Mouse (Mus musculus) stomach, postnatal 0 days (tissue): ENCODE measurements around the gene Zfyve21. TPM values are rescaled to one million over a fixed set of nuclear protein-coding genes. Genes with fewer than 3 reads are reported as not detected.

Experiments used
- ATAC-seq: fragments of 200-750 bp; cut with Nextera tagmentation; 2 replicates; pipeline ENCODE4 v1.8.0; 2017; ENCODE audit not compliant: low FRiP score, low TSS enrichment
- DNase-seq: peaks from one replicate; pipeline ENCODE4 v3.0.0-alpha.2; 2016; ENCODE audit warnings: low spot score
- H3K27ac ChIP-seq: fragments of 300-500 bp; sonication (generic); replicated peaks from 2 replicates; pipeline ENCODE4 v1.5.1; 2014; ENCODE audit warnings: mild to moderate bottlenecking, control low read depth
- H3K27me3 ChIP-seq: fragments of 300-500 bp; sonication (generic); 2 replicates; pipeline ENCODE4 v1.6.1; 2014; ENCODE audit warnings: low read length; ENCODE audit not compliant: control insufficient read depth, insufficient read depth
- H3K36me3 ChIP-seq: fragments of 300-500 bp; sonication (generic); 2 replicates; pipeline ENCODE4 v1.6.1; 2014; ENCODE audit warnings: low read length, mixed read lengths; ENCODE audit not compliant: control insufficient read depth, insufficient read depth
- H3K4me1 ChIP-seq: fragments of 300-500 bp; sonication (generic); replicated peaks from 2 replicates; pipeline ENCODE4 v1.6.1; 2014; ENCODE audit warnings: antibody characterized with exemption; ENCODE audit not compliant: control insufficient read depth, insufficient read depth
- H3K4me2 ChIP-seq: fragments of 300-500 bp; sonication (generic); replicated peaks from 2 replicates; pipeline ENCODE4 v1.6.1; 2014; ENCODE audit warnings: low read depth, mild to moderate bottlenecking, control low read depth, moderate library complexity
- H3K4me3 ChIP-seq: fragments of 300-500 bp; sonication (generic); 2 replicates; pipeline ENCODE4 v1.5.1; 2014; ENCODE audit warnings: low read depth, low read length, control low read depth
- H3K9ac ChIP-seq: fragments of 300-500 bp; sonication (generic); 2 replicates; pipeline ENCODE4 v1.6.1; 2014; ENCODE audit warnings: mild to moderate bottlenecking, low read length, control low read depth, mixed read lengths
- H3K9me3 ChIP-seq: fragments of 300-500 bp; sonication (generic); 2 replicates; pipeline ENCODE4 v1.6.1; 2016; ENCODE audit warnings: low read length; ENCODE audit not compliant: control insufficient read depth
- CTCF ChIP-seq: IDR thresholded peaks from 2 replicates; pipeline ENCODE4 v1.5.1; 2016; ENCODE audit warnings: antibody characterized with exemption, low read depth, mild to moderate bottlenecking, moderate library complexity
- EP300 ChIP-seq: optimal IDR thresholded peaks from 2 replicates; pipeline ENCODE3; 2016; ENCODE audit warnings: antibody characterized with exemption
- WGBS: fragments of 180-500 bp; shearing (Covaris S2); extraction: QIAGEN DNeasy Blood & Tissue Kit; methylation state at CpG from one replicate; pipeline ENCODE4 v1.1.7; 2014; 5-methylcytosine and 5-hydroxymethylcytosine counted together
- polyA plus RNA-seq: library from polyadenylated mRNA; unstranded; fragments of >200 nt; fragmentation: Nextera tagmentation; extraction: Ambion mirVana; gene quantifications from 2 replicates; pipeline ENCODE4 v1.2.1, GENCODE M21; 2015

The Zfyve21 gene
- polyA plus RNA-seq, 1 experiment from 2014 or later, result 72.0 TPM

DNA sequence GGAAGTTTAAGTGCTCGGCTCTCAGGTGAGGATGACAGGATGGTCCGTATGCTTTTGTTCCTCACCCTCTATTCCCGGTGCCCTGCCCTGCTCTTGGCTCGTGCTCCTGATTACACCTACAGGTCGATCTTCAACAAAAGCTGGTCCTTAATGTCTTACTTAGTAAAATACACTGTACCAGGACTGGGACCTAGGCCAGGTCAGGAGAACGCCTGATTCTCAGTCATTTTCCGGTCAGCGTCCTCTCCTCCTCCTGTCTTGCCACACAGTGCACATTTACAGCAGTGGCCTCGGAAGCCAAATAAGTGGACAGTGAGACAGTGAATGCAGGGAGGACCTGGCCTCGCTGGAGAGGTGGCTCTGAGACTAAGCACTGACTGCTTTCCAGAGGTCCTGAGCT is 43.3 kb upstream of the Zfyve21 start:
- 79% methylated on average over 10 of the region's 10 CpGs for WGBS
- H3K27ac ChIP-seq, result no peak overlapping the region
- no peaks in the 10 kb centered on the region for H3K9me3 ChIP-seq

GRCm38 (mm10) chr12:111774156-111774555 is 39.8 kb upstream of the Zfyve21 start:
- Histone ChIP-seq H3K9me3 (no peaks in the 10 kb centered on the region), H3K4me1 (no peaks in the 10 kb centered on the region), H3K9ac (no peak overlapping the region), H3K36me3 (peaks cover 41% of the 10 kb centered on the region), H3K27ac (no peak overlapping the region), H3K4me2 (no peak overlapping the region), H3K4me3 (no peak overlapping the region), H3K27me3 (no peaks in the 10 kb centered on the region)
- ATAC-seq (no peak), DNase-seq (no peak)
- 79% methylated on average over 16 of the region's 16 CpGs for WGBS
- no peak for TF ChIP-seq CTCF
- TF ChIP-seq EP300, result no peak

More for the DNA sequence above, 43.3 kb upstream of the Zfyve21 start:
- H3K4me3 ChIP-seq, result no peak overlapping the region
- H3K4me2 ChIP-seq, result no peak overlapping the region
- H3K4me1 ChIP-seq, result no peaks in the 10 kb centered on the region
- H3K27me3 ChIP-seq, result no peaks in the 10 kb centered on the region
- no peak for DNase-seq
- no peak for ATAC-seq
- H3K36me3 ChIP-seq, result peaks cover 19% of the 10 kb centered on the region
- no peak for TF ChIP-seq EP300
- no peak for TF ChIP-seq CTCF
- H3K9ac ChIP-seq, result no peak overlapping the region

DNA sequence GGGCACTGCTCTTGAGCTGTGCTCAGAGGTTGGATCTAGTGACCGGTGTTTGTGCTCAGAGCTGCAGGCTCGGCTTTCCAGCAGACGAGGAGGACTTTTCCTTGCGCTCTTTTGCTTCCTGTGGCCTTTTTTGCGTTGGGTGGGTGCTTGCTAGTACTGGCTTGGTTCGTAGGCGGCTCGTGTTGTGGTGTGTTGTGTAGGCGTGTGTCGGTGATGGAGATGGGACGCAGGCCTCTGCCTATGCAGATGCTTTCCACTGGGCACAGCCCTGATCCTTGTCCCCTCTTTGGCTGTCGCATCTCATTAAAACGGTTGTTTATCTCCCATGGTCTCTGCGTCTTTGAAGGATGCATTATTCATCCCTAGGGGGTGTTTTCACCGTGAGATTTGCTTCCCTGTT is 39.1 kb upstream of the Zfyve21 start:
- no peak for TF ChIP-seq EP300
- TF ChIP-seq CTCF, result no peak
- no peak overlapping the region for H3K4me2 ChIP-seq
- WGBS, result 75% methylated on average over 15 of the region's 15 CpGs
- DNase-seq, result no peak
- H3K4me3 ChIP-seq, result no peak overlapping the region
- no peaks in the 10 kb centered on the region for H3K9me3 ChIP-seq
- H3K27me3 ChIP-seq, result no peaks in the 10 kb centered on the region
- no peak overlapping the region for H3K27ac ChIP-seq
- H3K4me1 ChIP-seq, result no peaks in the 10 kb centered on the region
- H3K9ac ChIP-seq, result no peak overlapping the region
- peaks cover 46% of the 10 kb centered on the region for H3K36me3 ChIP-seq
- ATAC-seq, result no peak

- Histone ChIP-seq H3K4me2 (no peak overlapping the region), H3K4me3 (no peak overlapping the region), H3K9me3 (no peaks in the 10 kb centered on the region), H3K27ac (no peak overlapping the region), H3K9ac (no peak overlapping the region), H3K4me1 (no peaks in the 10 kb centered on the region), H3K27me3 (no peaks in the 10 kb centered on the region), H3K36me3 (peaks cover 49% of the 10 kb centered on the region)
- no peak for TF ChIP-seq CTCF
- no peak for TF ChIP-seq EP300
- DNase-seq (no peak), ATAC-seq (no peak)
- WGBS, result 82% methylated on average over 13 of the region's 13 CpGs
Observed at GRCm38 (mm10) chr12:111777919-111778318, 36.1 kb upstream of the Zfyve21 start.

DNA sequence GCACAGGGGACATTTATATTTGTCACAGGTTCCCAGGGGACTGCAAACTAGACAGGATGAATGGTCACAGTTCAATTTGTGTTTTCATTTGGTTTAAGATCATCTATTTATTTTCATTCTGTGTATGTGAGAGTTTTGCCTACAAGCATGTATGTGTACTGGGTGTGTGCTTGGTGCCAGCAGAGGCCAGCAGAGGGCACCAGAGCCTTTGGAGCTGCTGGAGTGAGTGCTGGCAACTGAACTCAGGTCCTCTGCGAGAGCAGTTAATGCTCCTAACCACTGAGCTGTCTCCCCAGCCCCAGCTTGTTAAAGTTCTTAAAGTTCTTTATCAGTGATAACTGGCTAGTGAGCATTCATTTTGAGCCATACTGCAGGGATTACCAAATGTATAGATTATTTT is 34.4 kb upstream of the Zfyve21 start:
- ATAC-seq, result no peak
- Histone ChIP-seq H3K4me3 (no peak overlapping the region), H3K4me1 (no peaks in the 10 kb centered on the region), H3K9me3 (no peaks in the 10 kb centered on the region), H3K4me2 (no peak overlapping the region), H3K27ac (no peak overlapping the region), H3K9ac (no peak overlapping the region), H3K36me3 (peaks cover 46% of the 10 kb centered on the region), H3K27me3 (no peaks in the 10 kb centered on the region)
- 96% methylated on average over 1 of the region's 1 CpGs for WGBS
- TF ChIP-seq EP300, result no peak
- TF ChIP-seq CTCF, result peak; percentile 53
- no peak for DNase-seq

DNA sequence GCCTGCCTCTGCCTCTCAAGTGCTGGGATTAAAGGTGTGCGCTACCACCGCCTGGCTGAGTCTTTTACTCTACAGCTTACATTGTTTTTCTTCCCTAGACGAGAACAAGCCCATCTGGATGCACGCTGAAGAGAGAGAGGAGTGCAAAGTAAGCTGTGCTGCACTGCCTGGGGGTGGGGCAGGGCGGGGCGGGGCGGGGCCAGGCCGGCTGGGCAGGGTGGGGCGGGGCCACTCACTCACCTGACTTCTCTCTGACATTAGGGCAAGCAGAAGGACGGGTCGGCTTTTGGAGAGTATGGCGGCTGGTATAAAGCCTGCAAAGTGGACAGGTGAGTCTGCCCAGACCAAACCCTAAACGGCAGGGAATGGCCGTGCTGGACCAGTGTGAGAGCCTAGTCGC is 28.8 kb upstream of the Zfyve21 start:
- Histone ChIP-seq H3K9ac (no peak overlapping the region), H3K4me1 (no peaks in the 10 kb centered on the region), H3K36me3 (peaks cover 46% of the 10 kb centered on the region), H3K4me2 (no peak overlapping the region), H3K27ac (no peak overlapping the region), H3K4me3 (no peak overlapping the region), H3K9me3 (no peaks in the 10 kb centered on the region), H3K27me3 (no peaks in the 10 kb centered on the region)
- ATAC-seq (peak; percentile 68), DNase-seq (peak; percentile 78)
- 56% methylated on average over 15 of the region's 15 CpGs for WGBS
- TF ChIP-seq CTCF (no peak), EP300 (no peak)
